Mouse (Mus musculus) heart, adult 8-10 months (tissue): Measurements from ENCODE around the gene Efna1. TPM values are rescaled to one million over a fixed set of nuclear protein-coding genes. Genes with fewer than 3 reads are reported as not detected.

Source experiments
- DNase-seq: peaks from one replicate; pipeline ENCODE4 v3.0.0; 2022; ENCODE audit warnings: low spot score
- total RNA-seq, 4 experiments: library from RNA; stranded (reverse); gene quantifications; 2 replicates each; pipeline ENCODE4 v1.2.4; 2022

Gene Efna1
- total RNA-seq, result 10 to 100 TPM; 28.2 to 36.1 (median 32.6) TPM

DNA sequence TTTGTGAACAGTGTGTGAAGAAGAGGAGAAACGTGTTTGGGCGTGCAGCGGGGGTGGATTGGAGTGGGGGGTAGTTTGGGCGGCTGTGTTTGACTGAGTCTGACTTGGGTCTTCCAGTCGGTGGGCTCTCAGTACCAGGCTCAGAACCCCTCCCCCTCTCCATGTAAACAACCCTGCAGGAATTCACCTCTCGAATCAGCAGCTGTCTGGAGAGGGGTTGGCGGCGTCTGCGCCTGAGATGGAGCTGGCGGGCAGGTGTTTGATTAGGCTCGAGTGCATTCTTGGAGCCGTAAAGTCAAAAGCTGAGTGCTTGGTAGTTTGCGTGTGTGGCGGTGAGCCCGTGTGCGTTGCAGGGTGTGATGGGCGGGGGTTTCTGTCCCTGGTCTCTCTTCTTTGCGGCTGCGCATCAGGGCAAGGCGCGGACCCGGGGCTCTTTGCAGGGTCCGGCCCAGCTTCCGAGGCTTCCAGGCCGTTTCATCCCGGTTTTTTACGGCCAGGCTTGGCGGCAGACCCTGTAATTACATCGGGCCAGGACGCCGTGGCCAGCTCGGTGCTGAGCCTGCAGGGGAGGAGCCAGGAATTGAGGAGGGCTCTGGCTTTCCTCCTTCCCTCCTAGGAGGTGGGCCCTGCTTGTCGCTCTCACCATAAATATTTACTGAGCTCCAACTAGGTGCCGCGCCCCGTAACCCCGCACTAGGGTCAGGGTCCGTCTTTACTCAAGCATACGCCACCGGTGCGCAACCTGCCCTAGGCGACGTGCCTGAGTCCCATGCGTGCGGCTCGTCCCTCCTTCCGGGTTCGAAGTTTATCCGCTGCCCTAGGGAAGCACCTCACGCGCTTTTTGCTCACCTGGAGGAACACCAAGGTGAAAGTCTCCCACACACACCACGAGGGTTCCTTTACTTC is at the start of gene Efna1:
Gene Efna1 (minus strand): TSS at position 537 of the 906 bp plus-strand sequence.
- peak; percentile 65 for DNase-seq

DNA sequence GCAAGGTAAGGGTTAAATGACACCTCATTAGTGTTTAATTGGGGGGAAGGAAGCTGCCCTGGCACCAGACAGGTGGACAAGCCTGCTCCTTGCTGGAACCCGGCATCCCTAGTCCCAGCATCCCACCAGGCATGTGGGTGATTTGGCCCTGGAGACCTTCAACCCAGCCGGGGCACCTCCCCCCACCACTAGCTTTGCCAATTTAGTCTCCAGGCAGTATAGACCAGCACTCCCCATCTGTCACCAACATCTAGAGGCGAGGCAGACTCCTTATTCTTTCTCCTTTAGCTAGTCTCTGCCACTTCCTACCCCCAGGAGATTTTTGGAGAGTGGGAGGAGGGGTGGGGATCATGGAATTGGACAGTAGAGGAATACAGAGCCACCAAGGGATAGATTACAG is 49.4 kb upstream of the Efna1 start:
- DNase-seq, result no peak

DNA sequence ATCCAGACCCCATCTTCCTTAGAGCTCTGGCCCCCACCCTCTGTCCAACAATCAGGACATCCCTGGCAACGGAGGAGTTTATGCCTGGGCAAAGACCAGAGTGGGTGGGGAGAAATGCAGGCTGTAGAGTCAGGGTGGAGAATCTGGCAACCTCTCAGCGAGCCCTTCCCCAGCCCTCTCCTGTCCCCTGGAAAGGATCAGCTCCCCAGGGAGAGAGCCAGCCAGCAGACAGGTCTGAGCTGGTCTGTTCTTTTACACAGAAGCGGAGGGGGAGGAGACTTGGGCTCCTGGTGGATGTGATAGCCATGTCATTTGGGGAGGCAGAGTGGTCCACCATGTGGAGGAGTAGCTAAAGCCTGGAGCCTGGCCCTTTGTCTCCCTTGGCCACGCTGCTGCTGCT is 47.7 kb upstream of the Efna1 start:
- DNase-seq, result no peak

DNA sequence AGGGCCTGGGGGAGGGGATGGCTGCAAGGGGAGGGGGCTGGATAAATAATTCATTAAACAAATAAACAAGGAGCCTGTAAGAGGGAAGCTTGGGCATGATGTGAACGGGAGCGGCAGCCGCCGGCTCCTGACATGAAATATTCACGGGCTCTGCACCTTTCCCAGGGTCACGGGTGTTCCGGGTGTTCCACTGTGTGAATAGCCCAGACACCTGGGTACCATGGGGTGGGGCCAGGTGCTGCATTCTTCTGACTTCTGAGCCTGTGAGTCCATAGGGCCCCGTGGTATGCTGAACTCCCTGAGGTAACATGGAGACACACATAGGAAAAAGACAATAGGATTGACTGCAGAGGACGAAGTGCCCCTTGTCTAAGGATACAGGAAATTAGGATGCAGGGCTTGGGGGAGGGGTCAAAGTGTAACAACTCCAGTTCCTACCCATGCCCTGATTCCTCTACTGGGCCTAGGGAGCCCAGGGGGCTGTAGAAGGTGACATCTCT is 46.5 kb upstream of the Efna1 start:
- DNase-seq, result no peak

DNA sequence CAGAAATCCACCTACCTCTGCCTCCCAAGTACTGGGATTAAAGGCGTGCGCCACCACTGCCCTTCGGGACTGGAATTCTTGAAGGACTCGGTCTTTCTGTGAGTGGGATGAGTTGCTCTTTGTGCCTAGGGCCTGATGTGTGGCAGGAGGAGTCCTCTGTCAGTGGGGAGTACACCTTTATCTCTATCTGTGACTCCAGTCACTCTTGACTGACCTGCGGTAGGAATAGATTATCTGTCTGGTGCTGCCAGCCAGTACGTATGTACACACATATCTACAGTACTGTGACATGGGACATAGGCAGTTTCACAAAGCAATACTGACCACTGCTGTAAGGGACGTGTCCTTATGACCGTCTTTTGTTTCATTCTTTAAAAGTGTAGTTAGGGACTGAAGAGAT is 44.9 kb upstream of the Efna1 start:
- no peak for DNase-seq

DNA sequence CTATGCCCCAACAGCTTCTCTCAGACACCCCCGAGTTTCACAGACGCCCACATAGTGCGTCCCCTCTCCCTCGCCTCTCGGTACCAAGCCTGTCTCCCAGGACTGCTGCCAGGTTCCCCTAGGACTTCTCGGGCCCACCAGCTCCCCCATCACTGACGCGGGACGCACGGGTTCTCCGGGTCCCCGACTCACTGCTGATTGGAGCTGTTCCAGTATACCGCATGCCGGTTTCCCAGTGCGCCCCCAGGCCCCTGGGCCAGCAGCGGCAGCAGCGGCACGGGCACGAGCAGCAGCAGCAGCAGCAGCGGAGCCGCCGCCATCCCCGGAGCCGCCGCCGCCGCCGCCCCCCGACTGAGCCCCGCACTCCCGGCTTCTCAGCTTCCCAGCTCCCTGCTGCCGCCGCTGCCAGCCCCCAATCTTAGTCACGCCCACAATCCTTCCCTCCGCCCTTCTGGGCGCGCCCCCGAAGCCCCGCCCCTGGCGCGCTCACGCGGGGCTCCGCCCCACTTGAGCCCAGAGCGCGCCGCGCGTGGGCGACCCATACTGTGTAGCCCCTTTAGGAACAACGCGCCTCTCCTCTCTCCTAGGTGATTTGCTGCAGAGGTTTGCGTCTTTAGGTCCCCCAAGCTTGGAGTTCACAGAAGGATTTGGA is 41.7 kb upstream of the Efna1 start, which contains the start of gene Efna3:
Gene Efna3 (minus strand): TSS at position 452 of the 652 bp plus-strand sequence.
- DNase-seq, result peak; percentile 38

DNA sequence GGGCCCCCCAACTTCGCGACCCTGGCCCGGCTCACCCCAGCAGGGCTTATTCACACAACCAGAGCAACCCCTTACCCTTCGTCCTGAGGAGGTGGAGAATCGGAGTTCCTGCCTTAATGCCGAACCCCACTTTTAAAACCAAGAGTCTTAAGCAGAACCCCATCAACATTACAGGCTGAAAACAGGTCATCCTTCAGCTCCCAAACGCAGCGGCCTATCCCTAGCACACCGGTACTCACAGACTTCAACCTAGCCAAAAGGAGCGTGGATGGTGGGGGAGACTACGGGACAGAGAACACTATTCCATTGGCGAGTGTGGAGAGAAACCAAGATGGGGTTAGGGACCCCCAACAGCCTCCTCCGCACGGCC is 41.2 kb upstream of the Efna1 start:
- DNase-seq, result no peak

DNA sequence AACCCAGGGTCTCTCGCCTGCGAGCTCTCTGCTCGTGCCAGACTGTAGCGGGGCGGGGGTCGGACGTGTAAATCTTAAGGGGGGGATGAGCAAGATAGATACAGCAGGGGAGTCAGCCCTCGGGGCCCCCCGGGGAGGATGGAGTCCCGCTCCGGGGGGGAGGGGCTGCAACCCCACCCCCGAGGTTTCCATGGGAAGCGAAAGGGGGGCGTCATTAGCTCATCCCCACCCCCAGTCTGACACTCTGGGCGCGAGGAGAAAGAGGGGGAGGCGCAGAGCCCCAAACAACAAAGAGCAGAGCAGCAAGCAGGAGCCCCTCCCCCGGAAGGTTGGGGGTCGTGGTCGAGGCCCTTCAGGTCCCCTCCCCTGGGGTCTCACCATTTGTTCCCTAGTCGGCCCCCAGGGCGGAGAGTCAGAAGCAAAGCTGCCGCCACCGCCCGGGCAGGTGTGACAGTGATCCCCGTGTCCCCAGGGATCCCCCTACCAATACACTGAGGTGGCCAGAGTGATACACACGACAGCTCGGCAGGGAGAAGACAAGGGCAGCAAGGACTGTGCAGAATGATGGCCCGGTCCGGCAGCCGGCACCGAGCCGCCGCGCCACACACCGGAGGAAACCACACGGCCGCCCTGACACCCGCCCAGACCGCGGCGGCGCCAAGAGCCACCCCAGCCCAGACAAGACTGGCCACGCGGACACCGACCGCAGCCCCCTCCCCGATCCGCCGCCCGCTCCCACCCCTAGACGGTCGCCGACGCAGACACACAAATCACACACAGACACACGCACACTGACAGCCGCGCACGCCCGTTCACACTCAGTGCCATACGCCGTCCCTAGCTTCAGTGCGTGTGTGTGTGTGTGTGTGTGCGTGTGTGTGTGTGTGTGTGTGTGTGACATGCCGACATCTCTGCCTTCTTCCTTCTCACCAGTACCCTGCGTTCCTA is 40.5 kb upstream of the Efna1 start:
- no peak for DNase-seq

DNA sequence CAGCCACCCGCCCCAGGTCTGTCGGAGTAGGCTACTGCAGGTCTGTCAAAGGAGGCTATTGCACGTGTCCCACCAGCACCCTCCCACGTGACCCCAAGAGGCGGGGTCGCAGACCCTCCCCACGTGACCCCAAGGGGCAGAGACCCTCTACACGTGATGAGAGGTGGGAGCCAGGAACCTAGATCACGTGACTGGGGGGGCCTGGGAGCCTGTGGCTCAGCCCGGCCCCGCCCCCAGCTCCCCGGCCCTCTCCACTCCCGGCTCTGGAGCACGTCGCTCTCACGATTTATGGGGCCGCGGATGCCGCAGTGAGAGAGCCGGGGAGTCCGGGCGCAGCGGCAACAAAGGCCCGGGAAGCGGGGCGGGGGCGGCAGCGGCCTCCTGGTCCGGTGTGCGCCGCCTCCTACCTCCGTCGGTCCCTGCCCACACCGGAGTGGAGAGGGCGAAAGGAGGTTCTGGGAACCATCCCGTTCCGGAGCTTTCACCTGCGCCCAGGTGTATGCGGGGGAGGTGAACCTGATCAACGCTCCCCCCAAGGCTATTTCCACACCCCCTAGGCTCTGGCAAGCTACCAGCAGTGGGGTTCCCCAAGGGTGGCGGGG is 39.7 kb upstream of the Efna1 start:
- no peak for DNase-seq

DNA sequence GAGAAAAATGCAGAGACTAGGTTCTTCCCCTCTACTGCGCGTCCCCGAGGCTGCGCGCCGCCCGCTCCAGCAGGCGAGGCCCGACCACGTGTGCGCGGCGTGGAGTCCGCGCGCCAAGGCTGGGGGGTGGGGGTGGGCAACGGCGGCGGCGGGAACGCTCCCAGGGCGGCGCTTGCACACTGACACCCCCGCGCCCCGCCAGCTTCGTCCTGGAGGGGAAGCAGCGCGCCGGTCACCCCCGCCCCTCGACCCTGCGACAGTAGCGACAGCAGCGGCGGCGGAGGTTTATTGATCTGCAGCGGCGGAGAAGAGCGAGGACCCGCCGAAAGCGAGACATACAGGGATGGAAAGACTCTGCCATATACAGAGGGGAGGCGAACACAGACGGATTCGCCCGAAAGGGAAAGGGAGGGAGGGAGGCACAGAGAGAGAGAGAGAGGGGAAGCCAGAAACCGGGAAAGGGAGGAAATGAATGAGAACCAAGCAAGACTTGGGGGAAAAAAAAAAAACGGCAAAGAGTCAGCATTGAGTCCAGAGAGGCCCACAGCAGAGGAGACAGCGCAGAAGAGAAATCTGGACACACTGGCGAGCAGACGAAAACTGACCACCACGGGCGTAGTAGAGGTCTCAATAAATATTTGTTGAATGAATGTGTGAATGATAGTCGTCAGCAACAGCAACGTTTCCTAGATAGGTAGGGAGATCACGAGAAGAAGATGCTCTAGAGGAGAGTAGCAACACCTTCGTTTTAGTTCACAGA is 38.8 kb upstream of the Efna1 start:
- DNase-seq, result no peak

DNA sequence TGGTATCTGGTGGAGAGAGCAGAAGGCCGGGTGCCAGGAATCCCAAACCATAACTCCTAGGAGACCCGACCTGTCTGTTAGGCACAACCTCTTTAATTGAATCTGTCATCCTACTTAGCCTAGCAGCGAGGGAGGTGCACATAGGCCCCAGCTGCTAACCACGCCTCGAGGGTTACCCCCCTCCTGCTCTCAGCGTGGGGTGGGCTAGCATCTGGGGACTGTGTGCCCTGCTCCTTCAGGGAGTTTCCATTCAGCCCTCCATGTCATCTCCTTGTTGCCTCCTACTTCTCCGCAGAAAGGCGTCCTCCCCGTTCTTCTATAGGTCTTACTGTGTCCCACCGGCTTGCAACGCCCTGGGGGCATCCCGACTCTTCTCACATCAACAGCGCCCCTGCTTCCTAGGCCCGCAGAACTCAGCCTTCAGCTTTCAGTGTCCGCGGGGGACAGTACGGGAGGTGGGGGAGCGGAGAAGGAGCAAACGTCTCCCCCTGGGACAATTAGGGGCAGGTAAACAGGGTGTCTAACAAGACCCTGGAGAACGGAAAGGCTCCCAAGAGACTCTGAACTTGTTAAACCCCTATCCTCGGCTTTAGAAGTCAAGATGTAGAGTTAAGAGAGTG is 38.1 kb upstream of the Efna1 start:
- no peak for DNase-seq

DNA sequence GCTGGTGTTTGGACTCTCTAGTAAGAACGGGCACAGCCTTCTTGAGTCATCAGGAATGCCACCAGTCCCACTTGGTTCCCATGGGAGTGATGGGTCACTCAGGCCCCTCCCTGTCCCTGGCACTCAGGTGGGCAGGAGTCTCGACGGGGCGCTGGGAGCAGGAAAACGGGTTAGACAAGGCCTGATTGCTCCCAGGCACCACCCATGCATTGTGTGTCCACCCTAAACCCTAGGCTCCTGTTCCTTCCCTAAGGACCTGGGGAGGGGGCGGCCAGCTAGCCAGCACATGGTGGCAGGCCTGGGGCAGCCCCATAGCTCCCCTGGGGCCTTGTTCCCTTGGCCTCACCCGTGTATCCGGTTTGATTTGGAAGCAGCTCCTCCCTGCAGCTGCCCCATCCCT is 37.4 kb upstream of the Efna1 start:
- no peak for DNase-seq

DNA sequence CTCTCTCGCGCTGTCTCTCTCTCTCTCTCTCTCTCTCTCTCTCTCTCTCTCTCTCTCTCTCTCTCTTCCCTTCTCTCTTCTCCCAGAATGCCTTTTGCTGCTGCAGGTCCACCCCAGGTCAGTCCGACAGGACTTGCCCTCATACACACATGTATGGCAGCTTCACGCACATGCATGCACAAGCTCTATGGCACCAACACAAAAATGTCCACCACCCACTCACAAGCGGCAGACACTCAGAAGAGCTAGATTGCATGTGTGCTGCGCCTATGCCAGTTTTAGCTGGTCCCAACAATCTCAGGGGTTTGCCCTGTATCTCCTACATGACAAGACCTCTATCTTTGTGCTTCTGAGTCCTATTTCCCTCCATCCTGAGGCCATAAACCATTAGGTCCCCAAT is 36.3 kb upstream of the Efna1 start:
- DNase-seq, result no peak

DNA sequence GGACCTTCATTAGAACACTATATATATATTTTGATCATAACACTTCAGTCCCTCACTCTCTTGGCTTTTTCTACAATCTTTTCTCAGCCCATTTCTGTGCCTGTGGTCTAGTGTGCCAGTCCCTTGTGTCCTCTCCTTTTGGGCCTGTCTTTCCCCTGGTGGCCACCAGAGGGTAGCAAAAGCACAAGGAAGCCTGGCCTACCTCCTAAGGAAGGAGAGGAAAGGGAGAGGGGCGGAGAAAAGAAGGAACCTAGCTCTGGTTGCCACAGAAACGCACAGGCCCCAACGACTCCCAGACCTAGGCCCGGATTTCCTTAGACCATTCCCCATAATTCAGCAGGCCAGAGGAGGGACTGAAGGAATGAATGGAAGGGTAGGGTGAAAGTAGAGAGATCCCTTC is 35.9 kb upstream of the Efna1 start:
- peak; percentile 89 for DNase-seq

DNA sequence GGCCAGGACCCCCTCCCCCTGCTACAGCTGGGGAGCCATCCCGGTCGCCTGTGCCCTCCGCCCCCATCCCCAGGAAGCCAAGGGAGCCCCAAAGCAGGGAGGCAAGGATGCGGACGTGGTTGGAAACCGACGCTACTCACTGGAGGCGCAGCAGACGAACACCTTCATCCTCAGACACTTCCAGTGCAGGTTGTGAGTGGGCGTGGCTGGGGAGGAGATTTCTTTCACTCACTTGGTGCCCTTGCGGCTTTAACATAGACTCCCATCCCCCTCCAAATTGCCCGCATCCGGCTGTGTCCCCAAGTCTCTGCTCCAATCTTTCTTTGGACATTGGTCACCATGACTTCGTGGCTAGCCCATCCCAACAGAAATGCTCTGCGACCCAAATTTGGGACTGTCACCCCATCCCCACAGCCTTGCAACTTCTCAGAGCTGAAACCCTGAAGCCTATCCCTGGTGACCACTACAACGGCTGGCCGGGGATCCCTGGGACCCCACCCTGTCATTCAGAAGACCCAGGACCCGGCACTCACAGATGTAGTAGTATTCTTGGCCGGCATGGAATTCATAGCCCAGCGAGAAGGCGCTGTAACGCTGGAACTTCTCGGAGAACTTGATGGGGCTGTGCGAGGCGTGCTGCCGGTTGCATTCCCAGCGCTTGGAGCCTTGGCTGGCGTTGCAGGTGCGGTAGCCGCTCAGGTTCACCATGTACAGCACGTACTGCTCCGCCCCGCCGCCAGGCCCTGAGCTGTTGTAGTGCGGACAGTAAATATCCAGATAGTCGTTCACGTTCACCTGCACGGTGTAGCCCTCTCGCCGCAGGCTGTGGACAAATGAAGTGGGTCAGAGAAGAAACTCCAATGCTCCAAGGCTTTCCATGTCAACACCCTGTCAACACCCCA is 35.2 kb upstream of the Efna1 start:
- DNase-seq, result no peak

DNA sequence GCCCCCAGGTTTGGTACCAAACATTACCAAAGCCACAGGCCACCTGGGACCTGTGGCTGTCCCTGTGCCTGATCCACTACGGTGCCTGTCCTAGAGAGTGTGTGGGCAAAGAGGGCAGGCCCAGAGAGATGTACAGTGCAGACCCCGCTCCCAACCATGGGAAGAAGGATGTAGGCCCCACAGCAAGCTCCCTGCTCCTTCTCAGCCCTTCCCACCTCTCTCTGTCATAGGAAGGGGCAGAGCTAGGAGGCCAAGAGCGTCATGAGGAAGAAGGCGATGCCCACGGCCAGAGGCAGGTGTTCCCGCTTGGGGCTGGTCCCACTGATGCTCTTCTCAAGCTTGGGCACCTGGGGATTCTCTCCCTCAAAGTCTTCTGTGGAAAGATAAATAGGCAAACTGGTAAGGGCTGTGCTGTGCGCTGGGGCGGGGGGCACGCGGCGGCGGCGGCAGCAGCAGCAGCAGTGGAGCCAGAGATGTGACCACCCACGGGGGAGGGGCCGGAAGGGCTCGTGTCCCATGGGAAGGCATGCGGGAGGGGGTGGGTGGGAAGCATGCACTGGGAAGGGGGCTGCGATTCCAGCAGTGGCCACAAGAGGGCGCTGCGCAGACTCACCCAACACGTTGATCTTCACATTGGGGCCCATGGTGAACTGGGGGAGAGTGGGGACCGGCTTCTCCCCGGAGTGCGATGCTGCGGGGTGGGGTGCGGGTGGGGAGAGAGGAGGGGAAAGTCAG is 34.4 kb upstream of the Efna1 start:
- DNase-seq, result peak; percentile 69

DNA sequence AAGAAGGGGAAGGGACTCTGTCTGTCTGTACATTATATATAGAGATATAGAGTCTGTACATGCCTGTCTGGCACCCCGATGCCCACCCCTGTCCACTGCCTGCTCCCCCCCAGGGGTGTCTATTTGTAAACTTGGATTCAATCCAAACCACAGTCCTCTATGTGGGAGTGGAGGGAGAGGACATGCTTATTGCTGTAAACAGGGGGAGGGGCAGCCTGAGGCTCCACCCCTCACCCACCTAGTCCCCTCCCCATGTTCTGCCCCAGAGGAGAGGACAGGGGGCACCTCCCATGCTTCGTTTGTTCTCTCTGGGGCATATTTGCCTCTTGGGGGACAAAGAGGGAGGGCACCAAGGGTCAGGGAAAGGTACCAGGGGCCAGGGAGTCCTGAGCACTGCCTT is 33.8 kb upstream of the Efna1 start:
- DNase-seq, result no peak

DNA sequence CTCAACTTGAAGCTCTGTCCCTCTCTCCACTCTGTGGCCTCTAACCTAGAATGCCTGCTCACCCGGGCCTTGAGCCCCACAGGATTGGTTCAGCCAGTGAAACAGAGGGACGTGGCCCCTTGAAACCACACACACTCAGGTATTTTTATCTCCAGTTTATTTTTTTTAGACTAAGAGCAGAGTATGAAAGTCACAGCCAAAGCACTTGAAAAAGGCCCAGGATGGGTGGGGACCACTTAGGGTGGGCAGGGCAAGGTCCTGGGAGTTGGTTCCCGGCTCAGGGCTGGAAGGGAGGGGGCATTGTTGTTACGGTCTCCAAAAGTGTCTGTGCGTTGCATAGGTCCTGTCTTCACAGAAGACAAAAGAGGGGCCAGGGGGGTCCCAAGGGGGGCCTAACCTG is 33.4 kb upstream of the Efna1 start:
- no peak for DNase-seq
